Mouse (Mus musculus): ENCODE measurements at regions not wholly inside any gene's neighbourhood (a gene's known extent, or its start where the extent isn't known, plus 50 kb on each side); places are given as distances from the start of the nearest gene placed in this dataset.

GRCm38 (mm10) chr7:36352761-36353160 is 345.2 kb upstream of the Tshz3 start:
- no peak for DNase-seq
- Histone ChIP-seq H3K4me3 (ENCODE audit: insufficient read depth, low read depth, low read length) (no peak overlapping the region), H3K27me3 (replicated peaks; ENCODE audit: control insufficient read depth, insufficient read depth, low read length) (no peaks in the 10 kb centered on the region), H3K27ac (ENCODE audit: insufficient read depth, low read depth, low read length) (no peak overlapping the region), H3K36me3 (ENCODE audit: control insufficient read depth, insufficient read depth, low read length) (no peaks in the 10 kb centered on the region), H3K4me1 (ENCODE audit: control insufficient read depth, insufficient read depth, low read length) (peaks cover 3% of the 10 kb centered on the region; the same call in 1 of the 2 replicates)
- TF ChIP-seq CTCF (conservative IDR thresholded peaks at IDR 0.05; ENCODE audit: insufficient read depth, insufficient read length, low read depth, low read length) (no peak), POLR2A (IDR thresholded peaks at IDR 0.05; ENCODE audit: low read depth, low read length) (no peak)
- WGBS: 50% methylated on average over 2 of the region's 2 CpGs

DNA sequence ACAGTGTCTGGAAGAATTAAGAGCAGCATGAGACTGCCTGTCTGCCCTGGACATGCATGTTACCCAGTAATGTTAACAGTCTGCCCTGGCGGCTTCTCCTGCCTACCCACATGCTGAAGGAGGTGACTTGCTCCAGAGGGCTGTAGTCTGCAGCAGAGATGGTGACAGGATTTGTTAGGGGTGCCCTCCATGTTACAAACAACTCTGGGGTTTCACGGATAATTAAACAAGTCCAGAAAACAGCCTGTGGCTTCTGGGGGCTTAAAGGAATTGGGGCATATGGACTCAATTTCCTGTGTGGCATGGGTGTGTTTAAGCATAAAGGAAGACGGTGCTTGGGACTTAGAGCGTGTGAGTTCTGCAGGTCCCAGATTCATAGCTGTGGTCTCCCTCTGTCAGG is 347.3 kb upstream of the Tshz3 start:
- 45% methylated on average over 4 of the region's 4 CpGs for WGBS
- no peak for DNase-seq
- no peak for TF ChIP-seq CTCF (conservative IDR thresholded peaks at IDR 0.05; ENCODE audit: insufficient read depth, insufficient read length, low read depth, low read length)
- no peak for TF ChIP-seq POLR2A (IDR thresholded peaks at IDR 0.05; ENCODE audit: low read depth, low read length)
- peaks cover 8% of the 10 kb centered on the region; the same call in 1 of the 2 replicates for H3K4me1 ChIP-seq (ENCODE audit: control insufficient read depth, insufficient read depth, low read length)
- no peaks in the 10 kb centered on the region for H3K36me3 ChIP-seq (ENCODE audit: control insufficient read depth, insufficient read depth, low read length)
- H3K27ac ChIP-seq (ENCODE audit: insufficient read depth, low read depth, low read length): no peak overlapping the region
- H3K27me3 ChIP-seq (replicated peaks; ENCODE audit: control insufficient read depth, insufficient read depth, low read length): no peaks in the 10 kb centered on the region
- H3K4me3 ChIP-seq (ENCODE audit: insufficient read depth, low read depth, low read length): no peak overlapping the region

DNA sequence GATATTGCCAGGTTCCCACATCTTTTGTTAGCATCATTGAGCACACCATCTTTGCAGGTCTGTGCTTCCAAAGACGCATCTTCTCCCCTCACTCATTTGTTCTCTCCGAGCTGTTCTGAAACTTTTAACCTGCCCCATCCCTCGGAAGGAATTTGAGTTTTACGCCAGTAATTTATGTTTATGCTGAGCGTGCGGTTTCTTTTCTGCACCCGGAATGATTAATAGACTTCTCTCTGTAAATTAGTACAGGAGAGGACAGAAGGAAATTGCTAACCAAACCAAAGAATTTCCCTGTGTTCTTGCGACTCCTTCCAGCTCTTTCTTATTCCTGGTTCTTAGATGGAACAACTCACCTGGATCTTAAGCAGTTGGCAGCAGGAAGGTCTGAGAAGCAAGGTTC is 349.7 kb upstream of the Tshz3 start:
- Histone ChIP-seq H3K4me1 (ENCODE audit: control insufficient read depth, insufficient read depth, low read length) (peaks cover 8% of the 10 kb centered on the region; the same call in 1 of the 2 replicates), H3K27me3 (replicated peaks; ENCODE audit: control insufficient read depth, insufficient read depth, low read length) (no peaks in the 10 kb centered on the region), H3K27ac (ENCODE audit: insufficient read depth, low read depth, low read length) (no peak overlapping the region), H3K4me3 (ENCODE audit: insufficient read depth, low read depth, low read length) (no peak overlapping the region), H3K36me3 (ENCODE audit: control insufficient read depth, insufficient read depth, low read length) (no peaks in the 10 kb centered on the region)
- WGBS: 13% methylated on average over 8 of the region's 8 CpGs
- peak; percentile 42 for DNase-seq
- TF ChIP-seq POLR2A (IDR thresholded peaks at IDR 0.05; ENCODE audit: low read depth, low read length) (no peak), CTCF (conservative IDR thresholded peaks at IDR 0.05; ENCODE audit: insufficient read depth, insufficient read length, low read depth, low read length) (no peak)

DNA sequence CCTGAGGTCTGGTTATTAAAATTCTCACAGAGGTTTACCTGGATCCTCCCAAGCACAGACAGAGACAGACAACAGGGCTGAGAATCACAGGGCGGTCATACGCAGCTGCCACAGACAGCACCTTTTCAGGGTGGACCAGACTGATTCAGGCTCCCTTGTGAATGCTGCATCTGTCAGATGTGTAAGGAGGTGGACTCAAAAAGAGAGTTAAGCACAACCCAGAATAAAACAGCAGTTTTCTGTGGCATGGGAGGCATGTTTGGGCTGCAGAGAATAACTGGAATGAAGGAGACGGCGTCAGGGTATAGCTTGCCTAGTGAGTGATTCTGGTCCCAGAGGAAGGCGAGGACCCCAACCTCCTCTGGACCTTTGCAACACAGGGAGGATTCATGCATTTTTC is 363.1 kb upstream of the Tshz3 start:
- no peak for TF ChIP-seq CTCF (conservative IDR thresholded peaks at IDR 0.05; ENCODE audit: insufficient read depth, insufficient read length, low read depth, low read length)
- no peak for TF ChIP-seq POLR2A (IDR thresholded peaks at IDR 0.05; ENCODE audit: low read depth, low read length)
- H3K36me3 ChIP-seq (ENCODE audit: control insufficient read depth, insufficient read depth, low read length): no peaks in the 10 kb centered on the region
- H3K4me1 ChIP-seq (ENCODE audit: control insufficient read depth, insufficient read depth, low read length): no peaks in the 10 kb centered on the region
- whole genome bisulfite sequencing: 93% methylated on average over 5 of the region's 5 CpGs
- peaks cover 1% of the 10 kb centered on the region; the same call in 1 of the 2 replicates for H3K27me3 ChIP-seq (replicated peaks; ENCODE audit: control insufficient read depth, insufficient read depth, low read length)
- H3K4me3 ChIP-seq (ENCODE audit: insufficient read depth, low read depth, low read length): no peak overlapping the region
- no peak for DNase-seq
- H3K27ac ChIP-seq (ENCODE audit: insufficient read depth, low read depth, low read length): no peak overlapping the region

DNA sequence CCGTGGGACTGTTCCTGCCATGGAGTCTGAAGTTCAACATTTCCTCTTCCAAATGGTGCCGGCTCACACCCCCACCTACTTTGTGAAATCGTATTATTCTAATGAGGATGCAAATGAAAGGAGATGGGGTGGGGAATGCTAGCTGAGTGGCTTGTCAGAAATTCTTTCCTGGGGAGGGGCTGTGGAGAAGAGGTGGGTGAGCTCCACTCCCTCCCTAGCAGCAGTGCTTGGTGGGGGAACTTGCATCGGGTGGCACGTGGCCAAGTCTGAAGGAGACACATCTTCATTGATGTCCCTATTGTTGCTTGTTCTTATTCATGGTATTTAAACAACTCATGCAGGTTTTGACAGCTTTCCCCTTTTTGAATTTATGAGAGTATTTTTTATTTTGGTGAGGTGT is 363.8 kb upstream of the Tshz3 start:
- TF ChIP-seq POLR2A (IDR thresholded peaks at IDR 0.05; ENCODE audit: low read depth, low read length): no peak
- TF ChIP-seq CTCF (conservative IDR thresholded peaks at IDR 0.05; ENCODE audit: insufficient read depth, insufficient read length, low read depth, low read length): no peak
- WGBS: 41% methylated on average over 5 of the region's 5 CpGs
- Histone ChIP-seq H3K36me3 (ENCODE audit: control insufficient read depth, insufficient read depth, low read length) (no peaks in the 10 kb centered on the region), H3K27me3 (replicated peaks; ENCODE audit: control insufficient read depth, insufficient read depth, low read length) (peaks cover 1% of the 10 kb centered on the region; the same call in 1 of the 2 replicates), H3K27ac (ENCODE audit: insufficient read depth, low read depth, low read length) (no peak overlapping the region), H3K4me3 (ENCODE audit: insufficient read depth, low read depth, low read length) (no peak overlapping the region), H3K4me1 (ENCODE audit: control insufficient read depth, insufficient read depth, low read length) (no peaks in the 10 kb centered on the region)
- DNase-seq: peak; percentile 40

GRCm38 (mm10) chr7:36332633-36333032 is 365.3 kb upstream of the Tshz3 start:
- no peaks in the 10 kb centered on the region for H3K4me1 ChIP-seq (ENCODE audit: control insufficient read depth, insufficient read depth, low read length)
- no peak for DNase-seq
- 0 out of 2 replicates have a peak, but pooled peaks cover 1% of the 10 kb centered on the region for H3K27me3 ChIP-seq (replicated peaks; ENCODE audit: control insufficient read depth, insufficient read depth, low read length)
- H3K4me3 ChIP-seq (ENCODE audit: insufficient read depth, low read depth, low read length): no peak overlapping the region
- no peaks in the 10 kb centered on the region for H3K36me3 ChIP-seq (ENCODE audit: control insufficient read depth, insufficient read depth, low read length)
- no peak for TF ChIP-seq POLR2A (IDR thresholded peaks at IDR 0.05; ENCODE audit: low read depth, low read length)
- TF ChIP-seq CTCF (conservative IDR thresholded peaks at IDR 0.05; ENCODE audit: insufficient read depth, insufficient read length, low read depth, low read length): no peak
- no peak overlapping the region for H3K27ac ChIP-seq (ENCODE audit: insufficient read depth, low read depth, low read length)
- 83% methylated on average over 7 of the region's 7 CpGs for WGBS

DNA sequence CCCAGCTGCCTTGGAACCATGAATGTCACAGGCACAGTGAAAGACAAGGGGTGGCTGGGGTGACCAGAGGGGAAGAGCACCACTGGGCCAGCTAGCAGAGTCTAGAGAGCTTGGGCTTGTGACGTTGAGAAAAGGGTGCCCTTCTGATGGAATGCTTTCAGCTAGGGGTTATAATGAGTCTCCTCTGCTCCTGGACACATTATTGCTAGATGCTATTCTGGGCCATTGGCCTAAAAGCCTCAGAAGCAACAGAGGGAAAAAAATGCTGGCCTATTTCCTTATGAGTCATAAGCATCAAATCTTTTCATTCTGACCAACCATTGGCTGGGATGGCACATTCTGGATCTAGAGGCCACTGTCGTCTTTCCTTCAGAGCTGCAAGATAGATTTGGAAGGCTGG is 369.8 kb upstream of the Tshz3 start:
- no peak for DNase-seq
- WGBS: 83% methylated on average over 2 of the region's 2 CpGs

More for the DNA sequence above, 369.8 kb upstream of the Tshz3 start:
- H3K27ac ChIP-seq (ENCODE audit: insufficient read depth, low read depth, low read length): no peak overlapping the region
- H3K4me3 ChIP-seq (ENCODE audit: insufficient read depth, low read depth, low read length): no peak overlapping the region
- no peaks in the 10 kb centered on the region for H3K36me3 ChIP-seq (ENCODE audit: control insufficient read depth, insufficient read depth, low read length)
- H3K27me3 ChIP-seq (replicated peaks; ENCODE audit: control insufficient read depth, insufficient read depth, low read length): no peaks in the 10 kb centered on the region
- no peak for TF ChIP-seq POLR2A (IDR thresholded peaks at IDR 0.05; ENCODE audit: low read depth, low read length)
- TF ChIP-seq CTCF (conservative IDR thresholded peaks at IDR 0.05; ENCODE audit: insufficient read depth, insufficient read length, low read depth, low read length): no peak
- no peaks in the 10 kb centered on the region for H3K4me1 ChIP-seq (ENCODE audit: control insufficient read depth, insufficient read depth, low read length)
